Mouse (Mus musculus) gastrocnemius, adult 18-20 months (tissue): Measurements from ENCODE around the gene Ing2. TPM values are rescaled to one million over a fixed set of nuclear protein-coding genes. Genes with fewer than 3 reads are reported as not detected.

Experiments used
- total RNA-seq, 2 experiments: library from RNA; stranded (reverse); gene quantifications; 2 replicates each; pipeline ENCODE4 v1.2.3; 2021

Gene Ing2
- total RNA-seq, 2 experiments from 2014 or later, result 17.9 to 18.6 TPM

Other genes starting within 250 kb of the Ing2 start
- 1 to 10 TPM; 6.0 to 6.6 TPM for gene Stox2, start 229.2 kb downstream of the Ing2 start, total RNA-seq
- 10 to 100 TPM; 19.2 to 20.3 TPM for gene Trappc11, start 142.1 kb downstream of the Ing2 start, total RNA-seq
- 10 to 100 TPM; 29.1 to 35.0 TPM for gene Rwdd4a, start 141.9 kb downstream of the Ing2 start, total RNA-seq
- 1 to 10 TPM; 5.0 to 5.7 TPM for gene Cdkn2aip, start 38.4 kb upstream of the Ing2 start, total RNA-seq
- not detected for gene Cldn24, start 146.6 kb upstream of the Ing2 start, total RNA-seq
- under 1 TPM; 0.69 to 0.84 TPM for gene Cldn22, start 148.9 kb upstream of the Ing2 start, total RNA-seq